Mouse (Mus musculus) spleen, adult 2 months (tissue): ENCODE measurements at regions not wholly inside any gene's neighbourhood (a gene's known extent, or its start where the extent isn't known, plus 50 kb on each side); places are given as distances from the start of the nearest gene placed in this dataset.

ENCODE experiments used
- CTCF ChIP-seq: fragments of 200-500 bp; IDR thresholded peaks from 2 replicates; pipeline ENCODE4 v1.5.1; 2011; ENCODE audit warnings: mild to moderate bottlenecking, inconsistent platforms; ENCODE audit not compliant: insufficient read depth, insufficient read length, insufficient replicate concordance; ENCODE audit errors: extremely low read depth
- POLR2A ChIP-seq: fragments of 200-500 bp; IDR thresholded peaks from 2 replicates; pipeline ENCODE4 v1.6.1; 2011; ENCODE audit warnings: low read depth, low read length, inconsistent platforms

- TF ChIP-seq CTCF (no peak), POLR2A (no peak)
These were observed 103.7 kb upstream of the Noct start for GRCm38 (mm10) chr3:51120522-51120921.
